Mouse (Mus musculus): ENCODE measurements around the gene Kcnh2.
"Not testable (repeated sequence)": the region's sequence is repeated elsewhere in the genome, so short reads cannot be mapped to it uniquely, and the experiment has no call there.

Gene Kcnh2

GRCm38 (mm10) chr5:24351278-24351677 lies at the start of gene Kcnh2:
TSS of gene Kcnh2 (minus strand) at chr5:24351604.
- no peak for DNase-seq (ENCODE audit: low read depth)

GRCm38 (mm10) chr5:24400362-24400761 lies 49.0 kb upstream of the Kcnh2 start:
- no peak for DNase-seq (ENCODE audit: low read depth)

GRCm38 (mm10) chr5:24399686-24400085 lies 48.3 kb upstream of the Kcnh2 start:
- no peak for DNase-seq (ENCODE audit: low read depth)

GRCm38 (mm10) chr5:24396254-24396653 lies 44.9 kb upstream of the Kcnh2 start:
- DNase-seq (ENCODE audit: low read depth): not testable (repeated sequence)

- peak; percentile 100 for DNase-seq (ENCODE audit: low read depth)
Measured at GRCm38 (mm10) chr5:24394165-24394894, 42.9 kb upstream of the Kcnh2 start.

- peak; percentile 95 for DNase-seq (ENCODE audit: low read depth)
Measured at GRCm38 (mm10) chr5:24393392-24393997, 42.1 kb upstream of the Kcnh2 start, which contains the start of gene Abcb8. TSS of gene Abcb8 (plus strand) at chr5:24393663.

- peak; percentile 83 for DNase-seq (ENCODE audit: low read depth)
Measured at GRCm38 (mm10) chr5:24392724-24393123, 41.3 kb upstream of the Kcnh2 start.

GRCm38 (mm10) chr5:24391864-24392263 lies 40.5 kb upstream of the Kcnh2 start, which contains the start of gene Atg9b:
TSS of gene Atg9b (minus strand) at chr5:24392143.
- no peak for DNase-seq (ENCODE audit: low read depth)

- no peak for DNase-seq (ENCODE audit: low read depth)
Measured at GRCm38 (mm10) chr5:24389658-24390020, 38.2 kb upstream of the Kcnh2 start.

- DNase-seq (ENCODE audit: low read depth): peak; percentile 94
Measured at GRCm38 (mm10) chr5:24389011-24389657, 37.7 kb upstream of the Kcnh2 start.

GRCm38 (mm10) chr5:24388246-24388915 lies 37.0 kb upstream of the Kcnh2 start:
- peak; percentile 37 for DNase-seq (ENCODE audit: low read depth)

- DNase-seq (ENCODE audit: low read depth): peak; percentile 78
Measured at GRCm38 (mm10) chr5:24387264-24388241, 36.1 kb upstream of the Kcnh2 start.

- DNase-seq (ENCODE audit: low read depth): no peak
Measured at GRCm38 (mm10) chr5:24385887-24386550, 34.6 kb upstream of the Kcnh2 start.

- no peak for DNase-seq (ENCODE audit: low read depth)
Measured at GRCm38 (mm10) chr5:24385374-24385773, 34.0 kb upstream of the Kcnh2 start.

- peak; percentile 63 for DNase-seq (ENCODE audit: low read depth)
Measured at GRCm38 (mm10) chr5:24384407-24384806, 33.0 kb upstream of the Kcnh2 start.

GRCm38 (mm10) chr5:24383026-24383859 lies 31.8 kb upstream of the Kcnh2 start:
- no peak for DNase-seq (ENCODE audit: low read depth)

GRCm38 (mm10) chr5:24381988-24382387 lies 30.6 kb upstream of the Kcnh2 start:
- DNase-seq (ENCODE audit: low read depth): no peak

GRCm38 (mm10) chr5:24381486-24381885 lies 30.1 kb upstream of the Kcnh2 start:
- no peak for DNase-seq (ENCODE audit: low read depth)

- DNase-seq (ENCODE audit: low read depth): no peak
Measured at GRCm38 (mm10) chr5:24380499-24380898, 29.1 kb upstream of the Kcnh2 start.

- DNase-seq (ENCODE audit: low read depth): no peak
Measured at GRCm38 (mm10) chr5:24379501-24379900, 28.1 kb upstream of the Kcnh2 start.
